Mouse (Mus musculus) limb, embryonic 15.5 days (tissue): ENCODE measurements around the gene Dclk2. TPM values are rescaled to one million over a fixed set of nuclear protein-coding genes. Genes with fewer than 3 reads are reported as not detected.

Experiments used
- ATAC-seq: fragments of 200-750 bp; cut with Nextera tagmentation; 2 replicates; pipeline ENCODE4 v1.8.0; 2017; ENCODE audit warnings: low read depth, moderate TSS enrichment; ENCODE audit not compliant: insufficient number of reproducible peaks, low FRiP score, low TSS enrichment
- H3K27ac ChIP-seq: fragments of 300-500 bp; sonication (generic); 2 replicates; pipeline ENCODE4 v1.5.1; 2015; ENCODE audit warnings: moderate library complexity, mild to moderate bottlenecking, inconsistent platforms
- H3K27me3 ChIP-seq: fragments of 300-500 bp; sonication (generic); 2 replicates; pipeline ENCODE4 v1.6.1; 2015; ENCODE audit warnings: inconsistent platforms
- H3K36me3 ChIP-seq: fragments of 300-500 bp; sonication (generic); 2 replicates; pipeline ENCODE4 v1.6.1; 2015; ENCODE audit warnings: inconsistent platforms
- H3K4me1 ChIP-seq: fragments of 300-500 bp; sonication (generic); 2 replicates; pipeline ENCODE4 v1.6.1; 2015; ENCODE audit warnings: inconsistent platforms
- H3K4me2 ChIP-seq: fragments of 300-500 bp; sonication (generic); 2 replicates; pipeline ENCODE4 v1.6.1; 2015; ENCODE audit warnings: mild to moderate bottlenecking, inconsistent platforms
- H3K4me3 ChIP-seq: fragments of 300-500 bp; sonication (generic); 2 replicates; pipeline ENCODE4 v1.5.1; 2015; ENCODE audit warnings: mild to moderate bottlenecking, inconsistent platforms
- H3K9ac ChIP-seq: fragments of 300-500 bp; sonication (generic); 2 replicates; pipeline ENCODE4 v1.6.1; 2015; ENCODE audit warnings: inconsistent platforms
- H3K9me3 ChIP-seq: fragments of 300-500 bp; sonication (generic); 2 replicates; pipeline ENCODE4 v1.6.1; 2016; ENCODE audit warnings: inconsistent platforms
- WGBS: fragments of 180-500 bp; shearing (Covaris S2); methylation state at CpG from one replicate; pipeline ENCODE4 v1.1.7; 2015; 5-methylcytosine and 5-hydroxymethylcytosine counted together
- polyA plus RNA-seq: library from polyadenylated mRNA; unstranded; fragments of >200 nt; fragmentation: Nextera tagmentation; extraction: Ambion mirVana; gene quantifications from 2 replicates; pipeline ENCODE4 v1.2.1, GENCODE M21; 2015

Gene Dclk2
- polyA plus RNA-seq, 1 experiment from 2014 or later, result 4.5 TPM

DNA sequence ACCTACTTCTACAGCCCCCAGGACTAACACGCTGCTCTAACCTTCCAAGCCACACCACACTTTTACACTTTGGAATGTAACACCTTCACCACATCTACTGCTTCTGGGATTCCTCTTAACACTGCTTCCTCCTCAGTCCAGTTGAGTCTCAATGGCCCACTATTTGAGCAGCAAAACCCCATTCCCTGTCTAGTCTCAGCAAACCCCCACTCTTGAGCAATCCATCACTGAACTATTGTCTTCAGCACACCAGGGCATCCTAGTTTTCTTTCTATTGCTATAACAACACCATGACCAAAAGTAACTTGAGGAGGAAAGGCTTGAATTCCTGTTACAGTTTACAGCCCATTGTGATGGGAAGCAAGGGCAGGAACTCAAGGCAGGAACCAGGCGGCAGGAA, 36.2 kb downstream of the Dclk2 start:
- H3K4me2 ChIP-seq, result no peak overlapping the region
- no peaks in the 10 kb centered on the region for H3K9me3 ChIP-seq
- H3K4me1 ChIP-seq, result no peaks in the 10 kb centered on the region
- H3K4me3 ChIP-seq, result no peak overlapping the region
- H3K27me3 ChIP-seq, result no peaks in the 10 kb centered on the region
- ATAC-seq, result no peak
- no peak overlapping the region for H3K27ac ChIP-seq
- WGBS, result 81% methylated on average over 2 of the region's 2 CpGs
- no peaks in the 10 kb centered on the region for H3K36me3 ChIP-seq
- no peak overlapping the region for H3K9ac ChIP-seq

DNA sequence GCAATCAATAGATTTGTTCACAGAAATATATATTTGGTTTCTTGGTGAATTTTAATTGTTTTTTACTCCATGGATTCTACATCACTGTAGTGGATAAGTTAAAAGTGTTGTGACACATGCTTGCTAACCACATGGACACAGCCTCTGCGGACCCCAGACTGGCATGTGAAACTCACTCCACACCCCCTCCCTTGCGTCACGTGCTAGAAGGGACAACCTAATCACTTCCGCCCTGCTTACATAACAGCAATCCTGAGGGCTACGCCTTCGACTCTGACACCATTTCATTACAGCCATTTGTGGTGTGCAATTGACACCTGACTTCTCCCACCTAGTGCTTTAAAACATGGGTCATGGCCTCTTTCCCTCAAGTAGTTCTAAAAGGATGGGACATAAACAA, 36.7 kb downstream of the Dclk2 start:
- WGBS, result 77% methylated on average over 6 of the region's 6 CpGs
- ATAC-seq, result no peak
- Histone ChIP-seq H3K9ac (no peak overlapping the region), H3K27ac (no peak overlapping the region), H3K4me3 (no peak overlapping the region), H3K27me3 (no peaks in the 10 kb centered on the region), H3K36me3 (no peaks in the 10 kb centered on the region), H3K4me1 (no peaks in the 10 kb centered on the region), H3K4me2 (no peak overlapping the region), H3K9me3 (no peaks in the 10 kb centered on the region)

DNA sequence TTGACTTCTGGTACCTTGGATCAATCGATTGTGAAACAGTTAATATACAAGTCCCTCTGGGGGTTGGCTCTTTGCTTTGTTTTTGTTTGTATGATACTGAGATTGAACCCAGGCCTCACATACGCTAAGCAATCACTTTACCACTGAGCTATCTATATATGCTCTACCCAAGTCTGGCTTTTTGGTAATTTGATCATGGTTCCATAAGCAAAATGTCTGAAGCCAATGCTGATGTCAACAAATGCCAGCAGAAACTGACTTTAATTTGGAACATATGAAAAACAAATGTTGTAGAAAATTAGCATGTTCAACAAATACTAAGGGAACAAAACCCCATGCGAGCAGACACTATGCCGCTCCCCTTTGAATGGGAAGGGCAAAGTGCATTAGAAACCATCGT, 44.7 kb downstream of the Dclk2 start:
- Histone ChIP-seq H3K9ac (no peak overlapping the region), H3K4me1 (no peaks in the 10 kb centered on the region), H3K27me3 (no peaks in the 10 kb centered on the region), H3K36me3 (no peaks in the 10 kb centered on the region), H3K9me3 (no peaks in the 10 kb centered on the region), H3K4me3 (no peak overlapping the region), H3K27ac (no peak overlapping the region), H3K4me2 (no peak overlapping the region)
- 68% methylated on average over 5 of the region's 5 CpGs for WGBS
- no peak for ATAC-seq

DNA sequence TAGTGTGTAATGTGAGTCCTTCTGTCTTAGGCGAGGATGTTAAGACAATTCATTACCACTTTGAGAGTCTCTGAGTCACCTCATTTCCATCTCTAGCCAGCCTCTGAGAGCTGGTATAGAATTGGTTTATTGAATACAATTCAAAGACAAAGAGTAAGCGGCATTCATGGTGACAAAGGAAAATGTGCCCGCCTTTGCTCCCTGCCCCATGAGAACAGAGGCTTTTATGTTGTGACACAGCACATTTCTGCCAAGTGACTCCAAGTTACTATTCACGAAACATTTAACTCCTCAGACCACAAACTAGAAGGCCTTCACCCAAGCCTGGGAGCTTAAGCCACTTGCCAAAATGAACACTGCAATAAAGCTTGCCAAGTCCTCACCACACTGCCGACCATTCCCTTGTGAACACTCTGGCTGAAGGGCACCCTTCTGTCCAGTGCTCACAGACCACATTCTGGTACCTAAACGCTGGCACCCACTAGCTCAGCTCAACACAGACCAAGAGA, 47.5 kb downstream of the Dclk2 start:
- Histone ChIP-seq H3K9me3 (no peaks in the 10 kb centered on the region), H3K9ac (no peak overlapping the region), H3K4me1 (no peaks in the 10 kb centered on the region), H3K4me3 (no peak overlapping the region), H3K36me3 (no peaks in the 10 kb centered on the region), H3K27me3 (no peaks in the 10 kb centered on the region), H3K27ac (no peak overlapping the region), H3K4me2 (no peak overlapping the region)
- 71% methylated on average over 6 of the region's 6 CpGs for WGBS
- ATAC-seq, result no peak

DNA sequence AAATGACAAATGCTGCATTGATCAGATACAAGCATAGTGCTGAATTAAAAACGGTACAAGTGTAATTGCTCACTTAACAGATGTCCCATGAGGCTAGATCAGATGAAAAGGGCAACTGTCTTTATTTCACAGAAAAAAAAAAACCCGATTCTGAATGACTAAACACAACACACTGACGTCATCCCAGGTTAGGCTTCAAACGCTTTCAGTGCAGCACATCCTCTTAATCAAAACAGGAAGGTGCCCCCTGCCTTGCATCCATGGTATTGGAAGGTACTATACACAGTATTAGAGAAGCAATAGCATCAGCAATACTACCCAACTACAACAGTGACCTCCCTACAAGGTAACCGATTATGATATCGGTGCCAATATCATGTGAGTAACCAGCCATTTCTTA, 49.7 kb downstream of the Dclk2 start:
- no peaks in the 10 kb centered on the region for H3K27me3 ChIP-seq
- no peak overlapping the region for H3K4me2 ChIP-seq
- H3K4me1 ChIP-seq, result no peaks in the 10 kb centered on the region
- no peak for ATAC-seq
- H3K27ac ChIP-seq, result no peak overlapping the region
- no peak overlapping the region for H3K9ac ChIP-seq
- H3K36me3 ChIP-seq, result no peaks in the 10 kb centered on the region
- no peak overlapping the region for H3K4me3 ChIP-seq
- H3K9me3 ChIP-seq, result no peaks in the 10 kb centered on the region
- WGBS, result 79% methylated on average over 6 of the region's 6 CpGs

DNA sequence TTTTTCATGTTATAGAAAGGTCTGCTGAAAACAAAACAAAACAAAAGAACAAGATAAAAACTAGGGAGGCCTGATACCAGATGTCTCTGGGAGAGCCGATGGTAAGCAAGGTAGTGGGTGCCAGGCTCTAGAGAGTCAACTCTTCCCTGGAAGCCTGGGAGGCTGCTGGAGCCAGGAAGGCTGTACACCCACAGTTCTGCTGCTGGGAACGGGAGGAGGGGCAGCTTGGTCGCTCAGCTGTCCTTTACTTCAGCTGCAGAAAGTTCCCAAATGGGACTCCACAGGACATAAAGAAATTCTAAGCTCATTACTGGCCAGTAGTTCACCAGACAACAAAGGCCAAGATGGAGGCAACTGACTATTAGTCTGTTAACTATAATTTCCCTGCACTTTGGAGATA, 50.2 kb downstream of the Dclk2 start:
- Histone ChIP-seq H3K4me2 (no peak overlapping the region), H3K27me3 (no peaks in the 10 kb centered on the region), H3K9me3 (no peaks in the 10 kb centered on the region), H3K4me1 (no peaks in the 10 kb centered on the region), H3K4me3 (no peak overlapping the region), H3K9ac (no peak overlapping the region), H3K36me3 (no peaks in the 10 kb centered on the region), H3K27ac (no peak overlapping the region)
- WGBS, result 43% methylated on average over 3 of the region's 3 CpGs
- no peak for ATAC-seq

DNA sequence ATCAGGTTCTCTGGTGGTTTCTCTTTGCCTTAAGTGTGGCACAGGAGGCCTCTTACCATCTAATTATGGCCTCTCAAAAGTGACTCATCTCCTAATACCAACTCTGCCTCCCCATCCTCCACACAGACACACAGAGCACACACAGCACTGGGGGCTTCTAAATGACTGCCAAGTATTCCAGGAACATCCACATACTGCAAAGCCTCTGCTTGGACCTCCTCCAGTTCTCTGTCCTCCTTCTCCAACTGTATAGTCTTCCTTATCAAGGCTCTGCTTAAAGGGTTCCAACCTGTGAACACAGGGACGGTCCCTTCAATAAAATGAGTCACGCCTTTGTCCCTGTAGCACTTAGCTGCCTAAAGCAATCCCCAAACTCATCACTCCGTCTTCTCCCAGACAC, 51.9 kb downstream of the Dclk2 start:
- Histone ChIP-seq H3K4me3 (no peak overlapping the region), H3K27me3 (no peaks in the 10 kb centered on the region), H3K4me1 (no peaks in the 10 kb centered on the region), H3K4me2 (no peak overlapping the region), H3K36me3 (no peaks in the 10 kb centered on the region), H3K27ac (no peak overlapping the region), H3K9ac (no peak overlapping the region), H3K9me3 (no peaks in the 10 kb centered on the region)
- 70% methylated on average over 3 of the region's 3 CpGs for WGBS
- ATAC-seq, result no peak

DNA sequence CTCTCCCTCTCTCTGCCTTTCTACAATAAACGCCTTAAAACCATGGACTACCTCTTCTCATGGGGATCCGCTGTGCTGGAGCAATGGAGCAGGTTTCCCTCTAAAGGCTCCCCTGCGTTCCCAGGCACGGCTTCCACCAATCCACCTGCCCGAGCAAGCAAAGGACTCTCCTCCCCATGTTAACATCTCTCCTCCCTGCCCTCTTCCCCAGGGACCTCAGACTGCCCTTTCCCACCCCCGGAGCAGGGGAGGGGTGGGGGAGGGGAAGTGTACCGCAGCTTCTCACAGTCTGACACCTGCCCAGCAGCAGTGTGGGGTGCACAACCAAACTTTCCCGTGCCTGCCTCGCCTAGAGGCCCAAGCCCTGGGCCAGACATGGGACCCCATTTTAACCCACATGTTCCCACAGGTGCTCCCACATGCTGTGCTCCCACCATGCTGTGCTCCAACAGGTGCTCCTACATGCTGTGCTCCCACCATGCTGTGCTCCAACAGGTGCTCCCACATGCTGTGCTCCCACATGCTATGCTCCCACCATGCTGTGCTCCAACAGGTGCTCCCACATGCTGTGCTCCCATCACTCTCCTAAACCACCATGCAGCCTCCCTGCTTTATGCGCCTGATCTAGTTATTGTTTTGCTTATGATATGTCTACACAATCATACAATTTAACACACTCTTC, 57.2 kb downstream of the Dclk2 start:
- 20% methylated on average over 10 of the region's 10 CpGs for WGBS
- Histone ChIP-seq H3K27ac (no peak overlapping the region), H3K36me3 (no peaks in the 10 kb centered on the region), H3K9ac (no peak overlapping the region), H3K9me3 (no peaks in the 10 kb centered on the region), H3K4me2 (no peak overlapping the region), H3K27me3 (no peaks in the 10 kb centered on the region), H3K4me1 (peaks cover 17% of the 10 kb centered on the region), H3K4me3 (no peak overlapping the region)
- no peak for ATAC-seq

DNA sequence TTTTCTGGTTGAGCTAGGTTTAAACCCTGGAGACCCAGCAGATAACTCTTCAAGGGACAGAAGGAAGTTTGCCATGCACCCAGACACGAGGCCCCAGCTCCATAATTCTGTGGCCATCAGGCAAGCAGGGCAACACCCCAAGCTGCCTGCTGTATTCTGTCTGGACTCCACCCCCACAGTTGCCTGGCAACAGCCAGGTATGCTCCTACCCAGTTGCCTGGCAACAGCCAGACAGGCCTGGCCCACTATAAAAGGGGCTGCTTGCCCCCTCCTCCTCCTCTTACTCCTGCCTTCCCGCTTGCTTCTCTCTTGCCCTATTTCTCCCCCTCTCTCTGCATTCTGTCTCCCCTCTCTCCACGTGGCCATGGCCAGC, 57.7 kb downstream of the Dclk2 start:
- Histone ChIP-seq H3K36me3 (no peaks in the 10 kb centered on the region), H3K27me3 (no peaks in the 10 kb centered on the region), H3K4me3 (no peak overlapping the region), H3K4me1 (peaks cover 17% of the 10 kb centered on the region), H3K27ac (no peak overlapping the region), H3K9me3 (no peaks in the 10 kb centered on the region), H3K4me2 (no peak overlapping the region), H3K9ac (no peak overlapping the region)
- WGBS, result 7% methylated on average over 3 of the region's 3 CpGs
- ATAC-seq, result no peak

DNA sequence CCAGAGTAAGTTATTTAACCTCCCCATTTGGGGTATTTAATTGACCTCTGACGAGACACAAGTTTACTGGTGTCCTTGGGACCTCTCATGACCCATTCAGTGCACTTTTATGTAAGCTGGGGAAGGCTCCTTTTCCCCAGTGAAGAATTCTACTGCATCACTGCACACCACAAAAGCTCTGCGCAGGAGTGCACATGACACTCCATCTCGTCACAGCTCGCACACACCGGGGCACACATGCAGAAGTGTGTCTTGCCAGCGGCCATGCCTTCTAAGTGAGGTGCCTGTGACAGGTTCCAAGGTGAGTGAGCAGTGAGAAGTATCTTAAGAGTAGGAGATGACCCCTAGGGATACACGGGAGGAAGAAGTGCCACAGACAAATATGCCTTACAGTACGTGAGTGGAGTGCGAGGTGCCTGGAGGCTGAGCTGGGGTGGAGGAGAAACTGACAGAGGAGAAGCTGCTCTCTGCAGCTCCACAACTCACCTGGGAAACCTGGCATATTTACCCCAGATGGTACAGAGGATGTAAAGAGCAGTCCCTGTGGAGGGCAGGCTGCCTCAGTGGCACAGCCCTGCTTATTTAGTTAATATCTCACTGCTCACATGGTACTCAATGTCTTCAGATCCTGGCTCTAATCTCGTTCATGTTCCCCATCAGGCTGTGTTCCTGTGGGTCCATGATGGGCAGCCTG, 58.3 kb downstream of the Dclk2 start:
- 61% methylated on average over 10 of the region's 10 CpGs for WGBS
- ATAC-seq, result 0 out of 2 replicates have a peak, but pooled peaks have one; percentile 19
- no peak overlapping the region for H3K27ac ChIP-seq

DNA sequence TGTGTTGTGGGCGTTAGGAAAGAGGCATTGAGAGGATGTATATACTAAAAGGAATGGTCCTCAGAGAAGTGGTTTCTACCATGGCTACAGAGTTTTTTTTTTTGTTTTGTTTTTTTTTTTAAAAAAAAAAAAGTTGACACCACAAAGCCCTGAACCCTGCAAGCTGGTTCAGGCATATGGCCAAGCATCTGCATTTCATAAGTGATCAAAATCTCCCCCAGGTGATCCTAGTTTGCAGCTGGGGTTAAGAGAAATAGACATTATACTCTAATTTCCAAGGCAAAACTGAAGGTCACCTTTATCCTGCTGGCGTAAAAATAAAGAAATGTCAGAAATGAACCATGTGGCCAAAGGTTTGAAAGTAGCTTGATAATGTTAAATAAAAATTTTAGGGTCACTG, 60.9 kb downstream of the Dclk2 start:
- no peak for ATAC-seq
- Histone ChIP-seq H3K4me3 (no peak overlapping the region), H3K36me3 (no peaks in the 10 kb centered on the region), H3K9me3 (no peaks in the 10 kb centered on the region), H3K4me1 (peaks cover 17% of the 10 kb centered on the region), H3K27me3 (no peaks in the 10 kb centered on the region), H3K4me2 (no peak overlapping the region), H3K9ac (no peak overlapping the region), H3K27ac (no peak overlapping the region)
- 70% methylated on average over 2 of the region's 2 CpGs for WGBS

More for the DNA sequence above, 58.3 kb downstream of the Dclk2 start:
- H3K4me1 ChIP-seq, result peaks cover 17% of the 10 kb centered on the region
- no peaks in the 10 kb centered on the region for H3K36me3 ChIP-seq
- no peaks in the 10 kb centered on the region for H3K27me3 ChIP-seq
- no peak overlapping the region for H3K4me2 ChIP-seq
- H3K4me3 ChIP-seq, result no peak overlapping the region
- H3K9me3 ChIP-seq, result no peaks in the 10 kb centered on the region
- no peak overlapping the region for H3K9ac ChIP-seq

DNA sequence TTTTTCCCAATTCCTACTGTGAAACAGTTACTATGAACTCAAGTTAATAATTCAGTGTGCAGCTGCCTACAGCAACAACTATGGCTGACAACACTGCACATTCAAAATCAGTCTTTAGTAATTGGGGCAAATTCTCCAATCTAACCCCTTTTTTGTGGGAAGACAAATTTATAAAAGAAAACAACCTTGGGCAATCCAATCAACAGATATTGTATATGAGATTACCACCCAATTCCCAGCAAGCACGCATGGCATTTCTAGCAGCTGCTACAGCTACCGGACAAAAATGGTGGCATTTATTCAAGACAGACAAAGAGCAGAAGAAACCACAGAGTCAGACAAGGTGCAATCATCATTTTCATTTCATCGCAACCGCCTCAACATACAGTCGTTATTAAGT, 62.0 kb downstream of the Dclk2 start:
- H3K36me3 ChIP-seq, result no peaks in the 10 kb centered on the region
- H3K9ac ChIP-seq, result no peak overlapping the region
- no peak overlapping the region for H3K4me3 ChIP-seq
- no peak overlapping the region for H3K4me2 ChIP-seq
- no peaks in the 10 kb centered on the region for H3K9me3 ChIP-seq
- WGBS, result 89% methylated on average over 5 of the region's 5 CpGs
- no peaks in the 10 kb centered on the region for H3K27me3 ChIP-seq
- H3K27ac ChIP-seq, result no peak overlapping the region
- ATAC-seq, result no peak
- H3K4me1 ChIP-seq, result peaks cover 17% of the 10 kb centered on the region
